Mouse (Mus musculus) stomach, embryonic 14.5 days (tissue): Measurements from ENCODE around the gene Acp4. TPM values are rescaled to one million over a fixed set of nuclear protein-coding genes. Genes with fewer than 3 reads are reported as not detected.
"Not testable (repeated sequence)": the region's sequence is repeated elsewhere in the genome, so short reads cannot be mapped to it uniquely, and the experiment has no call there.

Experiments
- ATAC-seq: fragments of 200-750 bp; cut with Nextera tagmentation; 2 replicates; pipeline ENCODE4 v1.8.0; 2017; ENCODE audit warnings: low read depth, moderate TSS enrichment; ENCODE audit not compliant: insufficient number of reproducible peaks, insufficient read depth, low FRiP score
- H3K27ac ChIP-seq: fragments of 300-500 bp; sonication (generic); 2 replicates; pipeline ENCODE4 v1.5.1; 2014; ENCODE audit warnings: mild to moderate bottlenecking, low read length, moderate library complexity, mixed read lengths
- H3K27me3 ChIP-seq: fragments of 300-500 bp; sonication (generic); 2 replicates; pipeline ENCODE4 v1.6.1; 2014; ENCODE audit warnings: low read length, control low read depth, mixed read lengths; ENCODE audit not compliant: control insufficient read depth, insufficient read depth
- H3K36me3 ChIP-seq: fragments of 300-500 bp; sonication (generic); 2 replicates; pipeline ENCODE4 v1.6.1; 2014; ENCODE audit warnings: mild to moderate bottlenecking, control low read depth, low read length, moderate library complexity, mixed read lengths; ENCODE audit not compliant: control insufficient read depth, insufficient read depth
- H3K4me1 ChIP-seq: fragments of 300-500 bp; sonication (generic); 2 replicates; pipeline ENCODE4 v1.6.1; 2014; ENCODE audit warnings: low read length, control low read depth, mixed read lengths; ENCODE audit not compliant: control insufficient read depth, insufficient read depth
- H3K4me2 ChIP-seq: fragments of 300-500 bp; sonication (generic); replicated peaks from 2 replicates; pipeline ENCODE4 v1.6.1; 2014; ENCODE audit warnings: low read depth, low read length, control low read depth
- H3K4me3 ChIP-seq: fragments of 300-500 bp; sonication (generic); 2 replicates; pipeline ENCODE4 v1.5.1; 2014; ENCODE audit warnings: low read depth, low read length, control low read depth
- H3K9ac ChIP-seq: fragments of 300-500 bp; sonication (generic); replicated peaks from 2 replicates; pipeline ENCODE4 v1.6.1; 2014; ENCODE audit warnings: low read depth, mild to moderate bottlenecking, control low read depth, low read length, moderate library complexity, mixed read lengths
- H3K9me3 ChIP-seq: fragments of 300-500 bp; sonication (generic); 2 replicates; pipeline ENCODE4 v1.6.1; 2016; ENCODE audit warnings: low read depth, low read length, control low read depth; ENCODE audit not compliant: control insufficient read depth
- WGBS: fragments of 180-500 bp; shearing (Covaris S2); extraction: QIAGEN DNeasy Blood & Tissue Kit; methylation state at CpG from one replicate; pipeline ENCODE4 v1.1.7; 2014; 5-methylcytosine and 5-hydroxymethylcytosine counted together
- polyA plus RNA-seq: library from polyadenylated mRNA; unstranded; fragments of >200 nt; fragmentation: Nextera tagmentation; extraction: Ambion mirVana; gene quantifications from 2 replicates; pipeline ENCODE4 v1.2.1, GENCODE M21; 2014

The Acp4 gene
- polyA plus RNA-seq, 1 experiment from 2014 or later: not detected

DNA sequence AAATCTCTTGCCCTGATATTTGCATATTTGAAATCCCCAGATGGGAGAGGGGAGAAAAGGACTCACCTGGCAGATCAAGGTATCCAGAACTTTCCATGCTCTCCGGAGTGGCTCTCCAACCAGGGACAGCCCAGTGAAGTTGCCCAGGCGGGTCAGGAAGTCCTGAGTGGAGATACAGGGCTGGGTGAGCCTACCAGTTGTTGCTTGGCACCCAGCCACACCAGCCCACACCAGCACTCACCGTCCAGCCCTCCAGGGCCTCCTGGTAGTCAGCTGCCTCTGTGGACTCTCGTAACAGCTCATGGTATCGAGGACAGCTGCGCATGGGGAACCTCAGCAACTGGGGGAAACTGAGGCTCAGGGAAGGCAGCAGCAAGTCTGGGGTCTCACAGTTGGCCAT, 2.2 kb downstream of the Acp4 start:
- Histone ChIP-seq H3K27me3 (no peaks in the 10 kb centered on the region), H3K4me2 (no peak overlapping the region), H3K9ac (no peak overlapping the region), H3K27ac (no peak overlapping the region), H3K36me3 (peaks cover 27% of the 10 kb centered on the region), H3K9me3 (no peaks in the 10 kb centered on the region), H3K4me1 (no peaks in the 10 kb centered on the region), H3K4me3 (no peak overlapping the region)
- no peak for ATAC-seq
- 70% methylated on average over 6 of the region's 6 CpGs for WGBS

DNA sequence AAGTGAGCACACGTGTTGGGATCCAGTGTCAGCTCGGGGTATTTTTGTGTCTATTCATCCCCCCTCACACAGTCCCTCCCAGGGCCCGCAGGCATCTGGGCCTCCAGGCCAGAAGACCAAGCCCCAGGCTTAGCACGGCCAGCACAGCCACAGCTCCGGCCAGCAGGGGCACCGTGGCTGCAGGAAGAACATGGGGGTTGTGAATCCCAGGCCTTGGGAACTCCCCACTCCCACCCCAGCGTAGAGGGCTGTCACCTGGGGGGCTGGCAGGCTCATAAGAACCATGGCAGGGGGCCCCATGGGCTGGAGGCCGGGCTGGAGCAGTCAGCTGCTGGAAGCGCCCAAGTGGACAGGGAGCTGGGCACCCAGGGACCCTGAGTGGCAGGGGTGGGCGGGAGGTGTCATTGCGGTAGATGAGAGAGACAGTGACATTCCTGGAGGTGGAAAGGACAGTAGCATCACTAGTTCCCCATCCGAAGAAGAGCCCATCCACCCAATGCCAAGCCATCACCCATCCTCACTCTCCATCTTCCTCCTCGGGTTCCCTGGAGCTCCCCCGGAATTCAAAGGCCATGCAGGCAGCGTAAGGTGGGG, 4.1 kb downstream of the Acp4 start:
- H3K27me3 ChIP-seq: no peaks in the 10 kb centered on the region
- H3K27ac ChIP-seq: no peak overlapping the region
- no peaks in the 10 kb centered on the region for H3K9me3 ChIP-seq
- peaks cover 42% of the 10 kb centered on the region for H3K36me3 ChIP-seq
- peaks cover 7% of the 10 kb centered on the region; the same call in 1 of the 2 replicates for H3K4me1 ChIP-seq
- no peak for ATAC-seq
- H3K4me2 ChIP-seq: no peak overlapping the region
- no peak overlapping the region for H3K9ac ChIP-seq
- H3K4me3 ChIP-seq: no peak overlapping the region
- 60% methylated on average over 15 of the region's 15 CpGs for WGBS

DNA sequence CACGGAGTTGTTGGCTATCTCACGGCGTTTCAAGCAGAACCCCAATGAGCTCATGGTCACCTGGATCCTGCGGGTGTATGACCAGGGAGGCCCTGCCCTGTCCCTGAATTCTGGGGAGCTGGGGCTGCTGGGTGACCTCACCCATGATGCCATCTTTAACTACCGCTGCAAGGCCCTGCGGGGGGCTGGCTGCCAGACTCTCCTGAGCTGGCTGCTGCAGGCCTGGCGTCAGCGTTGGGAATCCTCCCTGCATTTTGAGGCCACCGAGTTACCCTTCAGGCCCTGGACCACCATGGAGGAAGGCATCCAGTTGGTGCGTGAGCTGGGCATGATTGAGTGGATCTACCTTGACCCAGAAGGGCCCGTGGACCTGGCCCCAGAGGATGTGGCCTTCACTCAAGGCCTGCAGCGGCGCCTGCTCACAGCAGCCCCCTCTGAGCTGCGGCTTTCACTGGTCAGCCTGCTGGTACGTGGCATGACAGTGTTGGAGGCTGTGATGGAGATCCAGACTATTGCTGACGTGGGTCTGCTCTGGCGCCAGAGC, 6.4 kb downstream of the Acp4 start:
- 90% methylated on average over 17 of the region's 17 CpGs for WGBS
- Histone ChIP-seq H3K4me1 (peaks cover 11% of the 10 kb centered on the region; the same call in 1 of the 2 replicates), H3K36me3 (peaks cover 44% of the 10 kb centered on the region)
- H3K27me3 ChIP-seq, ATAC-seq, H3K27ac ChIP-seq, H3K4me3 ChIP-seq, H3K9ac ChIP-seq, H3K9me3 ChIP-seq, H3K4me2 ChIP-seq: not testable (repeated sequence)

DNA sequence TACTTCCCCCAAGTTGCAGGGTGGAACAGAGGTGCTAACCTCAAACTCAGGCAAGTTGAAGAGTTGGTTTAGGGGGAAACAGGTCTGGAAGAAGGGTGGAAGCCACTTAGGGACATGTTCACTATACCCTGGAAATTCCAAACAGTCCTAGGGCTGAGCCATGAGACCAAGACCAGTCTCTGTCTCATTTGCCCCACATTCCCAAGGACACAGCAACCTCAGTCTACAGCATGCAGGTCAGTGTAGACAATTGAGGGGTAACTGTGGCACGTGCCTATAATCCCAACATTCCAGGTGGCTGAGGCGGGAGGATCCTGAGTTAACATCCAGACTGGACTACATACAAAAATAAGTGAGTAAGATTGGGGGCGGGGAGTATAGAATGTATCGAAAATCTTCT, 7.9 kb downstream of the Acp4 start:
- Histone ChIP-seq H3K9ac (no peak overlapping the region), H3K4me3 (no peak overlapping the region), H3K4me1 (peaks cover 16% of the 10 kb centered on the region; the same call in 1 of the 2 replicates), H3K4me2 (no peak overlapping the region), H3K27ac (no peak overlapping the region), H3K36me3 (peaks cover 44% of the 10 kb centered on the region), H3K9me3 (no peaks in the 10 kb centered on the region), H3K27me3 (no peaks in the 10 kb centered on the region)
- ATAC-seq: no peak
- WGBS: 90% methylated on average over 4 of the region's 4 CpGs

DNA sequence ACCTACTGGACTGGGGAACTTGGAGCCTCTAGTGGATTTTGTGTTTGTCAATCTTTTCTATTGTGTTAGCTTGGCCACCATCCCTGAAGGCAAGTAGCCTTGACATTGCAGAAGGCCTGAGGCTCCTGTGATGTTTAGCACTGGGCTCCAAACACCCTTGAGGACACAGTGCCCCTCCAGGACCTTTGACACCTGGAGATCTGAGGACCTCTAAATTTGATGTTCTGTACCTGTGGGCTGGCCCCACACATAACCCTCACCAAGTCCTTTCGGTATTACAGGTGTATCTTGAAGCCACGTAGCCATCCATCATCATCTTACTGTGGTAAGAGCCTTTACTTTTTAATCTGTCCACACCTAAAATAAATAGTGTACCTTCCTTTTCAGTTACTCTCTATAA, 9.2 kb downstream of the Acp4 start:
- peaks cover 42% of the 10 kb centered on the region for H3K36me3 ChIP-seq
- no peak overlapping the region for H3K27ac ChIP-seq
- peak overlapping the region; percentile 84 for H3K4me2 ChIP-seq
- peak overlapping the region; percentile 77 for H3K4me3 ChIP-seq
- 78% methylated on average over 2 of the region's 2 CpGs for WGBS
- ATAC-seq: no peak
- H3K9me3 ChIP-seq: no peaks in the 10 kb centered on the region
- no peak overlapping the region; the same call in 1 of the 2 replicates for H3K9ac ChIP-seq
- peaks cover 16% of the 10 kb centered on the region; the same call in 1 of the 2 replicates for H3K4me1 ChIP-seq
- no peaks in the 10 kb centered on the region for H3K27me3 ChIP-seq

DNA sequence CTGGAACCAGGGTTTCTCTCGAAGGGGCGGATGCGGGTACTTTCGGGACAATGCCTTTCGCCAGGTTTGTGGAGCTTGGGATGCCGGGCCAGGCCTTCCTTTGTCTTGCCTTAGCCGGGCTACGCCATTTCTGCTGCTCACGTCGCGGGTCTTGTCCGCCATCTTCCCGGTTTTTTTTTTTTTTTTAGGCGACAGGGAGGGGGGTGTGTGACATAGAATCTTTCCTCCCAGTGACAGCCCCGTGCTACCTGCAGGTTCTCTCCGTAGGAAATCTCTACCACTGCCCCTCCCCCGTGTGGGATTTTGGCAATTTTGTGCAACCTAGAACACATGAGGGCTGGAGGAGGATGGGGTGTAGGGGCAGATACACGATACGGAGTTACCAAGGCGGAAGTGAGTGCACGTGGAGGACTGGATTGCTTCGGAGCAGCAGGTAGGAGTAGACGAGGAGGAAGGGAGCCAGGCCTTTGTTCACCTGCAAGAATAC, 10.2 kb downstream of the Acp4 start:
- Histone ChIP-seq H3K36me3 (peaks cover 32% of the 10 kb centered on the region), H3K4me1 (peaks cover 16% of the 10 kb centered on the region; the same call in 1 of the 2 replicates), H3K27me3 (no peaks in the 10 kb centered on the region), H3K4me2 (peak overlapping the region; percentile 84), H3K9ac (peak overlapping the region; percentile 87), H3K9me3 (no peaks in the 10 kb centered on the region), H3K27ac (peak overlapping the region; percentile 93), H3K4me3 (peak overlapping the region; percentile 77)
- peak; percentile 14; the same call in 1 of the 2 replicates for ATAC-seq
- 0% methylated on average over 22 of the region's 23 CpGs for WGBS

DNA sequence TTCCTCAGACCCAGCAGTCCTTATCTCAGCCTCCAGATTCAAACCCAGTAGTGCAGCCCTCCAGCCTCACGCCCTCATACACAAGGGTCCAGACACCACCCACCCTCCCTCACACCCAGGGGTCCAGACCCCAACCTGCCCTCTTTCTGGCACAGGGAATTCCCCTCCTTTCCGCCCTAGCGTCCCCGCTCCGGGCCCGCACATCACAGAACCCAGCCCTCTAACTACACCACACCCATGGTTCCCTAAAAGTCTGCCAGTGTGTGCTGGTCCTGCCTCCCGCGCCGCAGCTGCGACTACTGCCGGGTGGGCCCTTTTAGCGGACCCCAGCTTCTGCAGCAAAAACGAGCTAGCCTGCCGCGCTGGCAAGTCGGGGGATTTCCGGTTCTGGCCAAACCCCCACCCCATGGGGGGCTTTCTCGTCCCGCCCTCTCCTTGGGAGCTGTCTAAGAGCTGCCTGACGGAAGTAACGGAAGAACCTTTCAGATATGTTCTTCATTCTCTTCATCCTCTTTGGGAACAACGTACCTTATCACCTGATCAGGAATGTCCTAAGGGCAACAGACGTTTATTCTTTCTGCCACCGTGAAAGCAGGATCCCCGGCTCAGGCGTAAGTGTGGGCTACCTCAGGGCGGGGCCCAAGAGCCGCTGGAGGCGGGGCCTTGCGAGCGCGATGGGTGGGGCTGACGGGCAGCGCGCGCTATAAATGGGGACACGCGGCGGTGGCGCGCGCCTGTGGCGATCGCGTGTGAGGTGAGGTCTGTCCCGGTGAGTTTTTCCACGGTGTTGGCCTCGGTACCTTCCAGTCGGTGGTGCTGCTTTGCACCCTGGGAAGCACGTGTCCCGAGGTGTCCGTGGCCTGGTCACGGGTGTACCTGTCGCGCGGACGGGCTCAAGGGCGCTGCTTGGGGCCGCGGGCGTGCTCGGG, 10.9 kb downstream of the Acp4 start, which contains the start of the genes 1700028J19Rik and 2410002F23Rik:
Gene 1700028J19Rik, minus strand, starts transcription at position 641 of the 929 bp plus-strand sequence.
Gene 2410002F23Rik, plus strand, starts transcription at position 668 of the 929 bp plus-strand sequence.
- ATAC-seq: peak; percentile 81
- H3K27ac ChIP-seq: peak within 1 kb of the TSS; percentile 93
- peak within 1 kb of the TSS; percentile 84 for H3K4me2 ChIP-seq
- H3K9me3 ChIP-seq: no peaks in the 10 kb centered on the region
- peak within 1 kb of the TSS; percentile 77 for H3K4me3 ChIP-seq
- under 1% methylated on average over 62 of the region's 62 CpGs for WGBS
- H3K4me1 ChIP-seq: peaks cover 16% of the 10 kb centered on the region; the same call in 1 of the 2 replicates
- H3K27me3 ChIP-seq: no peaks in the 10 kb centered on the region
- peaks cover 30% of the 10 kb centered on the region for H3K36me3 ChIP-seq
- peak within 1 kb of the TSS; percentile 87 for H3K9ac ChIP-seq

DNA sequence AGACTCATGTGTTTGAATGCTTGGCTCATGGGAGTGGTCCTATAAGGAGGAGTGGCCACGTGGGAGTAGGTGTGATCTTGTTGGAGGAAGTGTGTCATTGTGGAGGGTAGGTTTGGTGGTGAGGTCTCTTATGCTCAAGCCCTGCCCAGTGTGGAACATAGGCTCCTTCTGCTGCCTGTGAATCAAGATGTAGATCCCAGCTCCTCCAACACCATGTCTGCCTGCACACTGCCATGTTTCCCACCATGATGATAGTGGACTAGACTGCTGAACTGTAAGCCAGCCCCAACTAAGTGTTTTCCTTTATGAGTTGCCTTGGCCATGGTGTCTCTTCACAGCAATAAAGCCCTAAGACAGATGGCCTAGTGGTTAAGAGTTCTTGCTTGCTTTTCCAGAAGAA, 13.1 kb downstream of the Acp4 start:
- WGBS: 53% methylated on average over 1 of the region's 1 CpGs
- no peak overlapping the region for H3K4me2 ChIP-seq
- no peak overlapping the region for H3K9ac ChIP-seq
- no peak overlapping the region for H3K27ac ChIP-seq
- H3K27me3 ChIP-seq: no peaks in the 10 kb centered on the region
- ATAC-seq: no peak
- no peak overlapping the region for H3K4me3 ChIP-seq
- peaks cover 16% of the 10 kb centered on the region; the same call in 1 of the 2 replicates for H3K4me1 ChIP-seq
- peaks cover 9% of the 10 kb centered on the region; the same call in 1 of the 2 replicates for H3K36me3 ChIP-seq
- H3K9me3 ChIP-seq: no peaks in the 10 kb centered on the region
